Mouse (Mus musculus) forebrain, embryonic 11.5 days (tissue): ENCODE measurements at regions not wholly inside any gene's neighbourhood (a gene's known extent, or its start where the extent isn't known, plus 50 kb on each side); places are given as distances from the start of the nearest gene placed in this dataset.
"Not testable (repeated sequence)": the region's sequence is repeated elsewhere in the genome, so short reads cannot be mapped to it uniquely, and the experiment has no call there.

Source experiments
- ATAC-seq: fragments of 200-750 bp; cut with Nextera tagmentation; replicated peaks from 2 replicates; pipeline ENCODE4 v1.8.0; 2017; ENCODE audit warnings: moderate TSS enrichment; ENCODE audit not compliant: low FRiP score
- DNase-seq: peaks from one replicate; pipeline ENCODE4 v3.0.0-alpha.2; 2017; ENCODE audit warnings: low spot score
- H3K27ac ChIP-seq: fragments of 300-500 bp; sonication (generic); 2 replicates; pipeline ENCODE4 v1.5.1; 2014; ENCODE audit warnings: low read depth, low read length
- H3K27me3 ChIP-seq: fragments of 300-500 bp; sonication (generic); 2 replicates; pipeline ENCODE4 v1.6.1; 2014; ENCODE audit warnings: mild to moderate bottlenecking, low read length, mixed read lengths; ENCODE audit not compliant: control insufficient read depth, insufficient read depth
- H3K36me3 ChIP-seq: fragments of 300-500 bp; sonication (generic); 2 replicates; pipeline ENCODE4 v1.6.1; 2014; ENCODE audit warnings: mild to moderate bottlenecking, low read length, moderate library complexity, mixed read lengths; ENCODE audit not compliant: control insufficient read depth, insufficient read depth
- H3K4me1 ChIP-seq: fragments of 300-500 bp; sonication (generic); replicated peaks from 2 replicates; pipeline ENCODE4 v1.6.1; 2014; ENCODE audit warnings: low read length, mixed read lengths; ENCODE audit not compliant: control insufficient read depth, insufficient read depth
- H3K4me2 ChIP-seq: fragments of 300-500 bp; sonication (generic); 2 replicates; pipeline ENCODE4 v1.6.1; 2014; ENCODE audit warnings: low read depth, mild to moderate bottlenecking, low read length, moderate library complexity, mixed read lengths; ENCODE audit not compliant: severe bottlenecking
- H3K4me3 ChIP-seq: fragments of 300-500 bp; sonication (generic); 2 replicates; pipeline ENCODE4 v1.5.1; 2014; ENCODE audit warnings: low read depth, low read length
- H3K9ac ChIP-seq: fragments of 300-500 bp; sonication (generic); 2 replicates; pipeline ENCODE4 v1.6.1; 2014; ENCODE audit warnings: low read length
- H3K9me3 ChIP-seq: fragments of 300-500 bp; sonication (generic); 2 replicates; pipeline ENCODE4 v1.6.1; 2016; ENCODE audit warnings: low read length, mixed read lengths; ENCODE audit not compliant: control insufficient read depth
- whole genome bisulfite sequencing: fragments of 180-500 bp; shearing (Covaris S2); extraction: QIAGEN DNeasy Blood & Tissue Kit; methylation state at CpG from one replicate; pipeline ENCODE4 v1.1.7; 2014; 5-methylcytosine and 5-hydroxymethylcytosine counted together

- H3K9me3 ChIP-seq: no peaks in the 10 kb centered on the region
- 82% methylated on average over 1 of the region's 1 CpGs for WGBS
- no peaks in the 10 kb centered on the region for H3K27me3 ChIP-seq
- DNase-seq (no peak), ATAC-seq (no peak)
- no peaks in the 10 kb centered on the region for H3K4me1 ChIP-seq
- no peak overlapping the region for H3K9ac ChIP-seq
- H3K4me2 ChIP-seq: no peak overlapping the region
- H3K27ac ChIP-seq: no peak overlapping the region
- H3K36me3 ChIP-seq: no peaks in the 10 kb centered on the region
- H3K4me3 ChIP-seq: no peak overlapping the region
These were observed 191.8 kb upstream of the Fmr1 start for GRCm38 (mm10) chrX:68486585-68486984.

- 55% methylated on average over 1 of the region's 1 CpGs for WGBS
- not testable (repeated sequence) for H3K27me3 ChIP-seq, H3K36me3 ChIP-seq
These were observed 186.3 kb upstream of the Fmr1 start for GRCm38 (mm10) chrX:68492052-68492451.

GRCm38 (mm10) chrX:68494398-68495143 lies 183.8 kb upstream of the Fmr1 start:
- Histone ChIP-seq H3K4me2 (no peak overlapping the region), H3K9ac (no peak overlapping the region), H3K27ac (no peak overlapping the region), H3K27me3 (no peaks in the 10 kb centered on the region), H3K9me3 (no peaks in the 10 kb centered on the region), H3K36me3 (no peaks in the 10 kb centered on the region), H3K4me1 (no peaks in the 10 kb centered on the region), H3K4me3 (no peak overlapping the region)
- WGBS: 70% methylated on average over 2 of the region's 2 CpGs
- no peak for ATAC-seq
- no peak for DNase-seq

More at GRCm38 (mm10) chrX:68492052-68492451, 186.3 kb upstream of the Fmr1 start:
- H3K4me3 ChIP-seq, DNase-seq, H3K4me1 ChIP-seq, H3K4me2 ChIP-seq, ATAC-seq, H3K9me3 ChIP-seq, H3K27ac ChIP-seq, H3K9ac ChIP-seq: not testable (repeated sequence)

GRCm38 (mm10) chrX:68495144-68495493 lies 183.2 kb upstream of the Fmr1 start:
- no peak for DNase-seq
- Histone ChIP-seq H3K36me3 (no peaks in the 10 kb centered on the region), H3K4me1 (no peaks in the 10 kb centered on the region), H3K27ac (no peak overlapping the region), H3K4me3 (no peak overlapping the region), H3K27me3 (no peaks in the 10 kb centered on the region), H3K9ac (no peak overlapping the region), H3K4me2 (no peak overlapping the region), H3K9me3 (no peaks in the 10 kb centered on the region)
- 80% methylated on average over 3 of the region's 3 CpGs for WGBS
- ATAC-seq: no peak

- Histone ChIP-seq H3K36me3 (no peaks in the 10 kb centered on the region), H3K4me1 (no peaks in the 10 kb centered on the region), H3K9ac (no peak overlapping the region), H3K4me3 (no peak overlapping the region), H3K9me3 (no peaks in the 10 kb centered on the region), H3K27me3 (no peaks in the 10 kb centered on the region), H3K4me2 (no peak overlapping the region), H3K27ac (no peak overlapping the region)
- DNase-seq (no peak), ATAC-seq (no peak)
- 79% methylated on average over 5 of the region's 5 CpGs for WGBS
These were observed 182.6 kb upstream of the Fmr1 start for GRCm38 (mm10) chrX:68495751-68496150.

GRCm38 (mm10) chrX:68497886-68498285 lies 180.5 kb upstream of the Fmr1 start:
- 84% methylated on average over 4 of the region's 4 CpGs for WGBS
- DNase-seq: no peak

GRCm38 (mm10) chrX:68502938-68503337 lies 175.4 kb upstream of the Fmr1 start:
- Histone ChIP-seq H3K4me1 (no peaks in the 10 kb centered on the region), H3K27ac (no peak overlapping the region), H3K9ac (no peak overlapping the region), H3K27me3 (no peaks in the 10 kb centered on the region), H3K4me2 (no peak overlapping the region), H3K4me3 (no peak overlapping the region), H3K36me3 (no peaks in the 10 kb centered on the region), H3K9me3 (no peaks in the 10 kb centered on the region)
- WGBS: 88% methylated on average over 1 of the region's 1 CpGs
- no peak for ATAC-seq
- DNase-seq: no peak

More at GRCm38 (mm10) chrX:68497886-68498285, 180.5 kb upstream of the Fmr1 start:
- no peak overlapping the region for H3K4me3 ChIP-seq
- H3K4me1 ChIP-seq: no peaks in the 10 kb centered on the region
- H3K4me2 ChIP-seq: no peak overlapping the region
- H3K9ac ChIP-seq: no peak overlapping the region
- no peak for ATAC-seq
- H3K9me3 ChIP-seq: no peaks in the 10 kb centered on the region
- H3K36me3 ChIP-seq: no peaks in the 10 kb centered on the region
- no peak overlapping the region for H3K27ac ChIP-seq
- H3K27me3 ChIP-seq: no peaks in the 10 kb centered on the region

GRCm38 (mm10) chrX:68507664-68508063 lies 170.7 kb upstream of the Fmr1 start:
- Histone ChIP-seq H3K4me3 (no peak overlapping the region), H3K4me1 (no peaks in the 10 kb centered on the region), H3K27ac (no peak overlapping the region), H3K36me3 (no peaks in the 10 kb centered on the region), H3K9ac (no peak overlapping the region), H3K9me3 (no peaks in the 10 kb centered on the region), H3K4me2 (no peak overlapping the region), H3K27me3 (no peaks in the 10 kb centered on the region)
- WGBS: 70% methylated on average over 1 of the region's 1 CpGs
- DNase-seq (no peak), ATAC-seq (no peak)

GRCm38 (mm10) chrX:68512213-68512766 lies 166.1 kb upstream of the Fmr1 start:
- H3K4me1 ChIP-seq: no peaks in the 10 kb centered on the region
- DNase-seq (no peak), ATAC-seq (peak; percentile 76)
- H3K27ac ChIP-seq: no peak overlapping the region
- H3K9me3 ChIP-seq: no peaks in the 10 kb centered on the region
- H3K27me3 ChIP-seq: no peaks in the 10 kb centered on the region
- no peak overlapping the region for H3K9ac ChIP-seq
- H3K4me3 ChIP-seq: no peak overlapping the region
- no peak overlapping the region for H3K4me2 ChIP-seq
- no peaks in the 10 kb centered on the region for H3K36me3 ChIP-seq
- 11% methylated on average over 1 of the region's 1 CpGs for whole genome bisulfite sequencing
